Mouse (Mus musculus) MEL (cell line): ENCODE results near the gene Clic1. TPM values are rescaled to one million over a fixed set of nuclear protein-coding genes. Genes with fewer than 3 reads are reported as not detected.

ENCODE experiments used
- DNase-seq: peaks from one replicate; pipeline ENCODE4 v3.0.0; 2011; ENCODE audit warnings: low read depth, low spot score
- H3K27ac ChIP-seq: 2 replicates; pipeline ENCODE4 v1.5.1; 2012; ENCODE audit warnings: low read depth, mild to moderate bottlenecking, control low read depth, low read length, moderate library complexity; ENCODE audit not compliant: control insufficient read depth
- H3K27me3 ChIP-seq, 2 experiments: fragments of 150-350 bp in 1 of 2; sonication (generic) in 1 of 2; 2 replicates each; pipeline ENCODE4 v1.6.1; 2012; ENCODE audit warnings: low read length in 2 of 2, mild to moderate bottlenecking in 2 of 2, improper control_type of control experiment in 1 of 2, moderate library complexity in 1 of 2; ENCODE audit not compliant: insufficient read depth in 2 of 2, control insufficient read depth in 1 of 2
- H3K36me3 ChIP-seq, 2 experiments: 2 replicates each; pipeline ENCODE4 v1.6.1; 2012 to 2014; ENCODE audit warnings: low read length in 2 of 2, improper control_type of control experiment in 1 of 2, inconsistent platforms in 1 of 2, mild to moderate bottlenecking in 1 of 2; ENCODE audit not compliant: insufficient read depth in 2 of 2, control insufficient read depth in 1 of 2
- H3K4me1 ChIP-seq, 2 experiments: fragments of 150-350 bp in 1 of 2; sonication (generic) in 1 of 2; 2 replicates each; pipeline ENCODE4 v1.6.1; 2012; ENCODE audit warnings: low read length in 2 of 2, improper control_type of control experiment in 1 of 2, mild to moderate bottlenecking in 1 of 2; ENCODE audit not compliant: insufficient read depth in 2 of 2, control insufficient read depth in 1 of 2
- H3K4me3 ChIP-seq, 2 experiments: fragments of 150-350 bp in 1 of 2; sonication (generic) in 1 of 2; 2 replicates each; pipeline ENCODE4 v1.5.1; 2012; ENCODE audit warnings: low read depth in 2 of 2, low read length in 2 of 2, mild to moderate bottlenecking in 2 of 2, moderate library complexity in 2 of 2, control low read depth in 1 of 2, improper control_type of control experiment in 1 of 2; ENCODE audit not compliant: control insufficient read depth in 1 of 2, insufficient read depth in 1 of 2
- H3K79me2 ChIP-seq: 2 replicates; pipeline ENCODE4 v1.6.1; 2012; ENCODE audit warnings: mild to moderate bottlenecking, low read length, moderate library complexity; ENCODE audit not compliant: control insufficient read depth, poor library complexity, insufficient read depth
- H3K9ac ChIP-seq: 2 replicates; pipeline ENCODE4 v1.6.1; 2012; ENCODE audit warnings: low read depth, mild to moderate bottlenecking, control low read depth, low read length, moderate library complexity; ENCODE audit not compliant: control insufficient read depth, poor library complexity, severe bottlenecking
- H3K9me3 ChIP-seq: fragments of 150-350 bp; sonication (generic); replicated peaks from 2 replicates; pipeline ENCODE4 v1.6.1; 2012; ENCODE audit warnings: mild to moderate bottlenecking, low read length, improper control_type of control experiment, moderate library complexity; ENCODE audit not compliant: insufficient read depth
- CHD1 ChIP-seq: IDR thresholded peaks from 2 replicates; pipeline ENCODE4 v1.6.1; 2012; ENCODE audit warnings: low read depth, mild to moderate bottlenecking, inconsistent platforms, low read length, improper control_type of control experiment
- CTCF ChIP-seq, 3 experiments: IDR thresholded peaks in 2 of 3; conservative IDR thresholded peaks in 1 of 3; 2 replicates each; pipeline ENCODE4 v1.5.1; 2011 to 2012; ENCODE audit warnings: low read length in 3 of 3, low read depth in 2 of 3, mild to moderate bottlenecking in 2 of 3, improper control_type of control experiment in 1 of 3, inconsistent platforms in 1 of 3, mixed read lengths in 1 of 3, moderate library complexity in 1 of 3; ENCODE audit not compliant: control insufficient read depth in 1 of 3, insufficient read depth in 1 of 3, poor library complexity in 1 of 3, severe bottlenecking in 1 of 3
- E2F4 ChIP-seq: IDR thresholded peaks from 2 replicates; pipeline ENCODE4 v1.6.1; 2011; ENCODE audit warnings: low read depth, low read length, improper control_type of control experiment, borderline replicate concordance
- ELF1 ChIP-seq: IDR thresholded peaks from 2 replicates; pipeline ENCODE4 v1.6.1; 2014; ENCODE audit warnings: low read depth, mild to moderate bottlenecking, inconsistent platforms, low read length, improper control_type of control experiment, moderate library complexity
- ETS1 ChIP-seq: IDR thresholded peaks from 2 replicates; pipeline ENCODE4 v1.6.1; 2012; ENCODE audit warnings: low read depth, mild to moderate bottlenecking, inconsistent platforms, low read length, improper control_type of control experiment, moderate library complexity
- GABPA ChIP-seq: IDR thresholded peaks from 2 replicates; pipeline ENCODE4 v1.6.1; 2012; ENCODE audit warnings: low read depth, mild to moderate bottlenecking, inconsistent platforms, low read length, improper control_type of control experiment, moderate library complexity
- GATA1 ChIP-seq: IDR thresholded peaks from 2 replicates; pipeline ENCODE4 v1.6.1; 2011; ENCODE audit warnings: low read depth, low read length, improper control_type of control experiment
- HCFC1 ChIP-seq: IDR thresholded peaks from 2 replicates; pipeline ENCODE4 v1.6.1; 2012; ENCODE audit warnings: low read depth, mild to moderate bottlenecking, inconsistent platforms, low read length, improper control_type of control experiment, moderate library complexity
- MAFK ChIP-seq: IDR thresholded peaks from 2 replicates; pipeline ENCODE4 v1.6.1; 2011; ENCODE audit warnings: low read depth, mild to moderate bottlenecking, low read length, improper control_type of control experiment, borderline replicate concordance
- MAZ ChIP-seq: IDR thresholded peaks from 2 replicates; pipeline ENCODE4 v1.6.1; 2012; ENCODE audit warnings: low read depth, mild to moderate bottlenecking, inconsistent platforms, low read length, improper control_type of control experiment
- MEF2A ChIP-seq: IDR thresholded peaks from 2 replicates; pipeline ENCODE4 v1.6.1; 2014; ENCODE audit warnings: low read depth, mild to moderate bottlenecking, inconsistent platforms, low read length, improper control_type of control experiment; ENCODE audit not compliant: poor library complexity, insufficient replicate concordance, severe bottlenecking; ENCODE audit errors: extremely low read depth
- MXI1 ChIP-seq: IDR thresholded peaks from 2 replicates; pipeline ENCODE4 v1.6.1; 2011; ENCODE audit warnings: mild to moderate bottlenecking, low read depth, low read length, improper control_type of control experiment
- MYC ChIP-seq: IDR thresholded peaks from 2 replicates; pipeline ENCODE4 v1.6.1; 2011; ENCODE audit warnings: low read depth, mild to moderate bottlenecking, low read length, improper control_type of control experiment, moderate library complexity
- NRF1 ChIP-seq: IDR thresholded peaks from 2 replicates; pipeline ENCODE4 v1.6.1; 2014; ENCODE audit warnings: low read depth, mild to moderate bottlenecking, inconsistent platforms, low read length, improper control_type of control experiment, moderate library complexity; ENCODE audit not compliant: poor library complexity, insufficient read depth, severe bottlenecking
- POLR2A ChIP-seq, 2 experiments: IDR thresholded peaks; 2 replicates each; pipeline ENCODE4 v1.6.1; 2011 to 2012; ENCODE audit warnings: low read length in 2 of 2, mild to moderate bottlenecking in 2 of 2, control low read depth in 1 of 2, improper control_type of control experiment in 1 of 2, low read depth in 1 of 2, moderate library complexity in 1 of 2; ENCODE audit not compliant: control insufficient read depth in 1 of 2, insufficient read depth in 1 of 2, poor library complexity in 1 of 2
- RAD21 ChIP-seq: IDR thresholded peaks from 2 replicates; pipeline ENCODE4 v1.6.1; 2011; ENCODE audit warnings: mild to moderate bottlenecking, low read depth, low read length, improper control_type of control experiment
- RCOR1 ChIP-seq: IDR thresholded peaks from 2 replicates; pipeline ENCODE4 v1.6.1; 2012; ENCODE audit warnings: low read depth, mild to moderate bottlenecking, inconsistent platforms, low read length, improper control_type of control experiment
- SIN3A ChIP-seq: IDR thresholded peaks from 2 replicates; pipeline ENCODE4 v1.6.1; 2012; ENCODE audit warnings: low read length, improper control_type of control experiment, inconsistent platforms
- SMC3 ChIP-seq: IDR thresholded peaks from 2 replicates; pipeline ENCODE4 v1.6.1; 2011; ENCODE audit warnings: low read depth, low read length, improper control_type of control experiment
- TAL1 ChIP-seq: IDR thresholded peaks from 2 replicates; pipeline ENCODE4 v1.6.1; 2012; ENCODE audit warnings: mild to moderate bottlenecking, inconsistent platforms, low read length, moderate library complexity, mixed read lengths
- TBP ChIP-seq: IDR thresholded peaks from 2 replicates; pipeline ENCODE4 v1.8.0; 2011; ENCODE audit warnings: low read depth, low read length, improper control_type of control experiment
- TCF12 ChIP-seq: IDR thresholded peaks from 2 replicates; pipeline ENCODE4 v1.6.1; 2014; ENCODE audit warnings: low read depth, mild to moderate bottlenecking, inconsistent platforms, low read length, improper control_type of control experiment, moderate library complexity
- UBTF ChIP-seq: IDR thresholded peaks from 2 replicates; pipeline ENCODE4 v1.6.1; 2012; ENCODE audit warnings: low read depth, mild to moderate bottlenecking, inconsistent platforms, low read length, improper control_type of control experiment, moderate library complexity, borderline replicate concordance; ENCODE audit not compliant: insufficient read depth
- ZC3H11A ChIP-seq: IDR thresholded peaks from 2 replicates; pipeline ENCODE4 v1.6.1; 2012; ENCODE audit warnings: low read depth, mild to moderate bottlenecking, inconsistent platforms, low read length, improper control_type of control experiment
- ZKSCAN1 ChIP-seq: IDR thresholded peaks from 2 replicates; pipeline ENCODE4 v1.6.1; 2012; ENCODE audit warnings: low read depth, mild to moderate bottlenecking, inconsistent platforms, low read length, improper control_type of control experiment, moderate library complexity
- ZNF384 ChIP-seq: IDR thresholded peaks from 2 replicates; pipeline ENCODE4 v1.6.1; 2012; ENCODE audit warnings: low read depth, mild to moderate bottlenecking, inconsistent platforms, low read length, improper control_type of control experiment
- polyA plus RNA-seq, 2 experiments: library from polyadenylated mRNA; stranded (reverse) in 1 of 2; unstranded in 1 of 2; fragments of >175 nt in 1 of 2; fragments of >200 nt in 1 of 2; gene quantifications; 2 replicates each; pipeline versions ENCODE4 v1.2.1 to v1.2.4; 2012; ENCODE audit warnings: low replicate concordance in 2 of 2, low read depth in 1 of 2; ENCODE audit not compliant: insufficient read length in 2 of 2, insufficient read depth in 1 of 2, missing spikeins in 1 of 2
- total RNA-seq: library from RNA; depleted of rRNA; stranded (reverse); fragments of 300-350 nt; gene quantifications from 2 replicates; pipeline ENCODE4 v1.2.3, GENCODE M21; 2012

The Clic1 gene
- total and polyA plus RNA-seq, 3 experiments = 309 to 335 (median 333) TPM

DNA sequence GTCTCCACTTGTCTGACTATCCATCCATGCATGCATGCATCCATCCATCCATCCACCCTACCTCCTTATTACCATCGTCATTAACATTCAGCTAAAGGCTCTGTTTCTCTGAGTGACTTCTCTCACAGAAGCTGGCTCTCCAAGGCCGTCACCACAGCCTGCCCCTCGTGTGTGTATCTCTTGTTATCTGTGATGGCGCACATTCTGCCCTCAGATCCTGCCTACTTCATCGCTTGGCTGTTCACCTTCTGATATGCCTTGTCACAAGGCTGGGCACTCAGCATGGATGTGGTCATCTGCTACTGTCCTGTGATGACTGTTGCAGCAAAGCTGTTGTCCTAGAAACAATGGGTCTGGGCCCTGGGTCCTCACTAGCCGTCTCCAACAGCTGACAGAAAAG, 55.0 kb downstream of the Clic1 start (continued):
- peak; percentile 98 for TF ChIP-seq TAL1
- TF ChIP-seq TCF12 = peak; percentile 91

DNA sequence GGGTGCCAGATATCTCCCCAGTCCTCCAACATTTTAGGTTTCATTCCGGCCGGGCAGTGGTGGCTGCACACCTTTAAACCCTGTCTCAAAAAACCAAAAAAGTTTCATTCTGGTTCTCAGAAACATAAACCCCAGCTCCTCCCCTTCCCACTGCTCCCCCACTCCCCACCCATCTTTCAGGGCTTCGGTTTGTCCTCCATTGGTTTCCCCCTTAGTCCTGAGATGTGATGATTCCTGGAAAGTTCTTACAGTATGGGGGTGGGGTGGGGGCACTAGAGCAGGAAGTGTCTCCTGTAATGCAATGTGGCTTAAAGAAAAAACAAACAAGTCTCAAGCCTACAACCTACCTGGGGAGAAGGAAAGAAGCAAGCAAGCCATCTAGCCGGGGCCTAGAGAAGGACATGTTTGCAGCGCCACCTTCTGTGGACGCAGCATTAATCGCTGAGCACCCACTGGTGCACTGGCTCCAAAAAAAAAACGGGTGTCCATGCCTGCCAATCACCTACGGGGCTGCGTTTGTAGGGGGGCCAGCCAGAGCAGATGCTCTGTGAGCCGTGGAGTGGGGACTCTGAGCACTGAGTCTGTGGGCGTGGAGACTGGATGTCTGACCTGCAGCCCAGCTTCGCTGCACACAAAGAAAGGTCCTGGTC, 56.1 kb downstream of the Clic1 start:
- Histone ChIP-seq H3K9me3 (no peaks in the 10 kb centered on the region), H3K9ac (peak overlapping the region; percentile 64)
- DNase-seq = peak; percentile 83

DNA sequence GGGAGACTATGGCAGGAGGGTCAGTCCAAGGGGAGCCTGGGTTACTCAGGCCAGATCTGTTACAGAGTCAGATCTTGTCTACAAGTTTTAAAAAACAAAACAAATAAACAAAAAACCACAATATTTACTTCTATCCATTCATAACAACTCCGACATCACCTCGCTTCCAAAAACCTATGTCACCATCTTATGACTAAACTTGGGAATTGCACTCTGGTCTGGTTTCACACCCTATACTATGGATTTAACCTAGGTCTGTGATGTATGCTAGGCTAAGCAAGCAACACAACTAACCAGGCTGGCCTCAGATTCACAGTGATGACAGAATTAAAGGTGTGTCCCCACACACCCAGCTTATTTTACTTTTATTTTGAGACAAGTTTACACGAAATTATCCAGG, 56.8 kb downstream of the Clic1 start:
- Histone ChIP-seq H3K79me2 (no peaks in the 10 kb centered on the region), H3K9ac (peak overlapping the region; percentile 64; the same call in 1 of the 2 replicates), H3K36me3 (peaks cover 0 to 31% of the 10 kb centered on the region in 2 experiments; a peak in 2 of 4 replicates), H3K4me1 (peaks cover 22 to 36% of the 10 kb centered on the region in 2 experiments), H3K4me3 (no peak overlapping the region), H3K9me3 (no peaks in the 10 kb centered on the region), H3K27ac (peak overlapping the region; percentile 96; the same call in 1 of the 2 replicates), H3K27me3 (no peaks in the 10 kb centered on the region)
- DNase-seq = peak; percentile 37
- TF ChIP-seq NRF1 (no peak), ZC3H11A (peak; percentile 30), SMC3 (peak; percentile 35; the same call in 1 of the 2 replicates), ZKSCAN1 (no peak), GATA1 (no peak), RAD21 (peak; percentile 51), TBP (no peak), E2F4 (no peak), ELF1 (no peak), CTCF (IDR thresholded peaks at IDR 0.05 in 2 of 3, conservative IDR thresholded peaks at IDR 0.05 in 1 of 3; ENCODE audit: control insufficient read depth in 1 of 3, insufficient read depth in 1 of 3, low read depth in 2 of 3, low read length in 3 of 3, poor library complexity in 1 of 3, severe bottlenecking in 1 of 3) (peak in 1 of 3 experiments; percentile 51; a peak in 2 of 6 replicates), GABPA (no peak), ZNF384 (no peak)

More for the DNA sequence above, 56.1 kb downstream of the Clic1 start:
- Histone ChIP-seq H3K4me1 (peaks cover 22 to 36% of the 10 kb centered on the region in 2 experiments), H3K27ac (peak overlapping the region; percentile 96), H3K36me3 (peaks cover 0 to 31% of the 10 kb centered on the region in 2 experiments; a peak in 2 of 4 replicates), H3K79me2 (no peaks in the 10 kb centered on the region), H3K4me3 (peak overlapping the region; percentile 22), H3K27me3 (no peaks in the 10 kb centered on the region)
- TF ChIP-seq CTCF (IDR thresholded peaks at IDR 0.05 in 2 of 3, conservative IDR thresholded peaks at IDR 0.05 in 1 of 3; ENCODE audit: control insufficient read depth in 1 of 3, insufficient read depth in 1 of 3, low read depth in 2 of 3, low read length in 3 of 3, poor library complexity in 1 of 3, severe bottlenecking in 1 of 3) = peak; percentile 56 to 92 (median 82)
- peak; percentile 60; the same call in 1 of the 2 replicates for TF ChIP-seq MAZ
- TF ChIP-seq MYC = 0 out of 2 replicates have a peak, but pooled peaks have one; percentile 33
- TF ChIP-seq NRF1 = no peak
- TF ChIP-seq UBTF = no peak
- peak; percentile 87 for TF ChIP-seq SMC3
- TF ChIP-seq SIN3A = peak; percentile 60; the same call in 1 of the 2 replicates
- no peak for TF ChIP-seq MXI1
- peak; percentile 87 for TF ChIP-seq RAD21
- peak; percentile 32; the same call in 1 of the 2 replicates for TF ChIP-seq ETS1
- TF ChIP-seq CHD1 = no peak; the same call in 1 of the 2 replicates
- TF ChIP-seq ZNF384 = peak; percentile 93
- no peak for TF ChIP-seq MEF2A
- TF ChIP-seq TCF12 = peak; percentile 12; the same call in 1 of the 2 replicates
- no peak for TF ChIP-seq MAFK
- peak; percentile 85 for TF ChIP-seq ZC3H11A
- no peak for TF ChIP-seq GABPA
- peak in 1 of 2 experiments; percentile 40; a peak in 1 of 4 replicates for TF ChIP-seq POLR2A (IDR thresholded peaks at IDR 0.05; ENCODE audit: control insufficient read depth in 1 of 2, insufficient read depth in 1 of 2, low read depth in 1 of 2, low read length in 2 of 2, poor library complexity in 1 of 2)
- TF ChIP-seq HCFC1 = peak; percentile 52; the same call in 1 of the 2 replicates
- TF ChIP-seq RCOR1 = no peak
